Mouse (Mus musculus) limb, embryonic 11.5 days (tissue): ENCODE measurements around the gene Sh3bp2. TPM values are rescaled to one million over a fixed set of nuclear protein-coding genes. Genes with fewer than 3 reads are reported as not detected.

Experiments
- ATAC-seq: fragments of 200-750 bp; cut with Nextera tagmentation; 2 replicates; pipeline ENCODE4 v1.8.0; 2017; ENCODE audit warnings: low read depth; ENCODE audit not compliant: insufficient number of reproducible peaks, low FRiP score, low TSS enrichment
- DNase-seq: peaks from one replicate; pipeline ENCODE4 v3.0.0-alpha.2; 2015; ENCODE audit warnings: low spot score
- H3K27ac ChIP-seq: fragments of 300-500 bp; sonication (generic); replicated peaks from 2 replicates; pipeline ENCODE4 v1.5.1; 2014; ENCODE audit warnings: low read depth, mild to moderate bottlenecking, low read length
- H3K27me3 ChIP-seq: fragments of 300-500 bp; sonication (generic); 2 replicates; pipeline ENCODE4 v1.6.1; 2014; ENCODE audit warnings: mild to moderate bottlenecking, low read length, mixed read lengths; ENCODE audit not compliant: control insufficient read depth, insufficient read depth
- H3K36me3 ChIP-seq: fragments of 300-500 bp; sonication (generic); 2 replicates; pipeline ENCODE4 v1.6.1; 2014; ENCODE audit warnings: mild to moderate bottlenecking, low read length, moderate library complexity, mixed read lengths; ENCODE audit not compliant: control insufficient read depth, insufficient read depth
- H3K4me1 ChIP-seq: fragments of 300-500 bp; sonication (generic); 2 replicates; pipeline ENCODE4 v1.6.1; 2014; ENCODE audit warnings: low read length, mixed read lengths; ENCODE audit not compliant: control insufficient read depth, insufficient read depth
- H3K4me2 ChIP-seq: fragments of 300-500 bp; sonication (generic); 2 replicates; pipeline ENCODE4 v1.6.1; 2014; ENCODE audit warnings: low read depth, mild to moderate bottlenecking, moderate library complexity; ENCODE audit not compliant: severe bottlenecking
- H3K4me3 ChIP-seq: fragments of 300-500 bp; sonication (generic); 2 replicates; pipeline ENCODE4 v1.5.1; 2014; ENCODE audit warnings: low read depth, low read length
- H3K9ac ChIP-seq: fragments of 300-500 bp; sonication (generic); 2 replicates; pipeline ENCODE4 v1.6.1; 2014; ENCODE audit warnings: mild to moderate bottlenecking, low read length
- H3K9me3 ChIP-seq: fragments of 300-500 bp; sonication (generic); 2 replicates; pipeline ENCODE4 v1.6.1; 2016; ENCODE audit warnings: low read length; ENCODE audit not compliant: control insufficient read depth
- WGBS: fragments of 180-500 bp; shearing (Covaris S2); extraction: QIAGEN DNeasy Blood & Tissue Kit; methylation state at CpG from one replicate; pipeline ENCODE4 v1.1.7; 2014; 5-methylcytosine and 5-hydroxymethylcytosine counted together
- polyA plus RNA-seq: library from polyadenylated mRNA; unstranded; fragments of >200 nt; fragmentation: Nextera tagmentation; extraction: Ambion mirVana; gene quantifications from 2 replicates; pipeline ENCODE4 v1.2.1, GENCODE M21; 2014

Gene Sh3bp2
- polyA plus RNA-seq, 1 experiment from 2014 or later: 7.5 TPM

GRCm38 (mm10) chr5:34547410-34547809 is 21.8 kb downstream of the Sh3bp2 start:
- no peaks in the 10 kb centered on the region for H3K9me3 ChIP-seq
- no peaks in the 10 kb centered on the region for H3K4me1 ChIP-seq
- H3K27me3 ChIP-seq: no peaks in the 10 kb centered on the region
- no peak overlapping the region for H3K9ac ChIP-seq
- peaks cover 3% of the 10 kb centered on the region; the same call in 1 of the 2 replicates for H3K36me3 ChIP-seq
- ATAC-seq: no peak
- no peak overlapping the region for H3K4me3 ChIP-seq
- H3K4me2 ChIP-seq: no peak overlapping the region
- peak; percentile 34 for DNase-seq
- no peak overlapping the region for H3K27ac ChIP-seq

- Histone ChIP-seq H3K36me3 (peaks cover 9% of the 10 kb centered on the region; the same call in 1 of the 2 replicates), H3K4me2 (peak overlapping the region; percentile 73), H3K9ac (peak overlapping the region; percentile 96; the same call in 1 of the 2 replicates), H3K9me3 (no peaks in the 10 kb centered on the region), H3K27ac (no peak overlapping the region; the same call in 1 of the 2 replicates), H3K27me3 (no peaks in the 10 kb centered on the region), H3K4me3 (peak overlapping the region; percentile 77), H3K4me1 (no peaks in the 10 kb centered on the region)
- 28% methylated on average over 8 of the region's 8 CpGs for WGBS
- DNase-seq (no peak), ATAC-seq (no peak)
Measured at GRCm38 (mm10) chr5:34549135-34549482, 23.5 kb downstream of the Sh3bp2 start.

- Histone ChIP-seq H3K9ac (peak overlapping the region; percentile 96), H3K27me3 (no peaks in the 10 kb centered on the region), H3K4me3 (peak overlapping the region; percentile 77), H3K4me2 (peak overlapping the region; percentile 73), H3K27ac (peak overlapping the region; percentile 69; the same call in 1 of the 2 replicates), H3K4me1 (no peaks in the 10 kb centered on the region), H3K36me3 (peaks cover 9% of the 10 kb centered on the region; the same call in 1 of the 2 replicates), H3K9me3 (no peaks in the 10 kb centered on the region)
- ATAC-seq (peak; percentile 88), DNase-seq (peak; percentile 84)
- 1% methylated on average over 49 of the region's 49 CpGs for WGBS
Measured at GRCm38 (mm10) chr5:34549483-34550221, 24.0 kb downstream of the Sh3bp2 start.

GRCm38 (mm10) chr5:34550251-34550650 is 24.6 kb downstream of the Sh3bp2 start:
- peak; percentile 29 for DNase-seq
- H3K27ac ChIP-seq: no peak overlapping the region

GRCm38 (mm10) chr5:34551821-34552220 is 26.2 kb downstream of the Sh3bp2 start:
- H3K9ac ChIP-seq: no peak overlapping the region
- DNase-seq: no peak
- H3K4me3 ChIP-seq: no peak overlapping the region
- no peaks in the 10 kb centered on the region for H3K27me3 ChIP-seq
- H3K9me3 ChIP-seq: no peaks in the 10 kb centered on the region
- no peaks in the 10 kb centered on the region for H3K4me1 ChIP-seq
- H3K27ac ChIP-seq: no peak overlapping the region
- WGBS: 93% methylated on average over 4 of the region's 4 CpGs
- no peak overlapping the region for H3K4me2 ChIP-seq
- no peak for ATAC-seq
- H3K36me3 ChIP-seq: peaks cover 16% of the 10 kb centered on the region

More at GRCm38 (mm10) chr5:34550251-34550650, 24.6 kb downstream of the Sh3bp2 start:
- H3K9ac ChIP-seq: peak overlapping the region; percentile 96
- no peaks in the 10 kb centered on the region for H3K27me3 ChIP-seq
- H3K4me1 ChIP-seq: no peaks in the 10 kb centered on the region
- peak overlapping the region; percentile 73 for H3K4me2 ChIP-seq
- H3K36me3 ChIP-seq: peaks cover 10% of the 10 kb centered on the region
- H3K9me3 ChIP-seq: no peaks in the 10 kb centered on the region
- ATAC-seq: no peak
- 20% methylated on average over 6 of the region's 6 CpGs for WGBS
- H3K4me3 ChIP-seq: peak overlapping the region; percentile 77

GRCm38 (mm10) chr5:34563854-34564253 is 38.2 kb downstream of the Sh3bp2 start:
- Histone ChIP-seq H3K27me3 (no peaks in the 10 kb centered on the region), H3K4me2 (no peak overlapping the region), H3K9me3 (no peaks in the 10 kb centered on the region), H3K4me1 (no peaks in the 10 kb centered on the region), H3K4me3 (no peak overlapping the region), H3K36me3 (peaks cover 20% of the 10 kb centered on the region), H3K9ac (no peak overlapping the region), H3K27ac (no peak overlapping the region)
- ATAC-seq: no peak
- WGBS: 93% methylated on average over 1 of the region's 1 CpGs
- no peak for DNase-seq

GRCm38 (mm10) chr5:34564291-34564690 is 38.7 kb downstream of the Sh3bp2 start:
- no peaks in the 10 kb centered on the region for H3K9me3 ChIP-seq
- H3K9ac ChIP-seq: no peak overlapping the region
- H3K4me1 ChIP-seq: no peaks in the 10 kb centered on the region
- no peak for DNase-seq
- H3K27me3 ChIP-seq: no peaks in the 10 kb centered on the region
- 89% methylated on average over 4 of the region's 4 CpGs for WGBS
- H3K36me3 ChIP-seq: peaks cover 17% of the 10 kb centered on the region
- ATAC-seq: no peak
- H3K27ac ChIP-seq: no peak overlapping the region
- no peak overlapping the region for H3K4me3 ChIP-seq
- no peak overlapping the region for H3K4me2 ChIP-seq

- ATAC-seq: no peak
Measured at GRCm38 (mm10) chr5:34565545-34566283, 40.1 kb downstream of the Sh3bp2 start.

More at GRCm38 (mm10) chr5:34565545-34566283, 40.1 kb downstream of the Sh3bp2 start:
- Histone ChIP-seq H3K4me2 (no peak overlapping the region), H3K9ac (no peak overlapping the region), H3K4me3 (no peak overlapping the region), H3K36me3 (peaks cover 4% of the 10 kb centered on the region), H3K4me1 (no peaks in the 10 kb centered on the region), H3K27me3 (no peaks in the 10 kb centered on the region), H3K9me3 (no peaks in the 10 kb centered on the region), H3K27ac (no peak overlapping the region)
- DNase-seq: no peak
- 84% methylated on average over 7 of the region's 7 CpGs for WGBS
